Mouse (Mus musculus) liver, embryonic 14.5 days (tissue): Measurements from ENCODE around the gene Bsnd.

Source experiments
- CTCF ChIP-seq: IDR thresholded peaks from 2 replicates; pipeline ENCODE4 v1.5.1; 2016; ENCODE audit warnings: antibody characterized with exemption, low read depth, control low read depth
- EP300 ChIP-seq: IDR thresholded peaks from 2 replicates; pipeline ENCODE4 v1.6.1; 2016; ENCODE audit warnings: antibody characterized with exemption, low read depth

GRCm38 (mm10) chr4:106530113-106530482 lies 38.0 kb upstream of the Bsnd start:
- TF ChIP-seq EP300 (no peak), CTCF (no peak)
